Mouse (Mus musculus): ENCODE data around the gene Tgtp2. TPM values are rescaled to one million over a fixed set of nuclear protein-coding genes. Genes with fewer than 3 reads are reported as not detected.

The Tgtp2 gene
- polyA plus RNA-seq, 1 experiment = not detected

DNA sequence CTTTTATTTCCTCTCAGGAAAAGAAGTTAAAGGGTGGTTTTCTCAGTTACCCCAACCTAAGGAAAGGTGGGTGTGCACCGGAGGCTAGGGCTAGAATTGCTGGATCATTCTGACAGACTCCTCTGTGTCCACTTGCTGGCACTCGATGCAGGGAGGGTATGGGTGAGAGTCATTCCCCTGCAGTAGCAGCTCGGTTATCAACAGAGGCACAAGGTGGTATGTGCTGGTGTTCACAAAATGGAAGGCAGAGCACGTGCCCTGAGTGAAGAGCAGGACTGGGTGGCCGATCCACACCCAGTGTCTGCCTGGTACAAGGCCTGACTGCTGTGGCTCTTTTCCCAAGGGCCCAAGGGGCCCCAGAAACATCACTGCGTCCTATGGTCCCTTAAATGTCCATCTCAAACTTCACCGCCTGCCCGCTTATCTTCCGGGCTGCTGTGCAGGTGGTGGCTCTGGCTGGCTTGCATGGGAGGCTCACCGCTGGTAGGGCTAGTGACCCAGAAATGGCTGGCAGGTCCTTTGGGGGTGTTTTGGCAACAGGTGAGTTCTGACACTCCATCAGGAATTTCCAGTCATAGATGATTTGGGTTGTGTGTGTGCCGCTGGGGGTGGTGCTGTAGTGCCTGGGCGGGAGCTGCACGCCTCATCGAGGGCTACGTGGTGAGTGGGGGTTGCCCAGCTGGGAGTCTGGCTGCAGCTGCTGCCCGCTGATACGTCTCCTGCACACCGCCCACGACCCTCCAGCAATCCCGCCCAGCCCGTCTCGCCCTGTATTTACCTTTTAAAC, 24.0 kb upstream of the Tgtp2 start:
- no peaks in the 10 kb centered on the region for H3K9me3 ChIP-seq (replicated peaks; ENCODE audit: control insufficient read depth, insufficient read depth, low read length, poor library complexity, severe bottlenecking)
- TF ChIP-seq POLR2A (IDR thresholded peaks at IDR 0.05; ENCODE audit: insufficient read depth, low read length) = no peak
- no peak for TF ChIP-seq CTCF (IDR thresholded peaks at IDR 0.05; ENCODE audit: low read depth, low read length)
- TF ChIP-seq EP300 (IDR thresholded peaks at IDR 0.05; ENCODE audit: insufficient read depth, low read depth, low read length) = no peak
- no peaks in the 10 kb centered on the region for H3K27me3 ChIP-seq (ENCODE audit: control insufficient read depth, insufficient read depth, low read length, poor library complexity, severe bottlenecking)
- 0 out of 2 replicates have a peak overlapping the region, but pooled peaks have one; percentile 16 for H3K9ac ChIP-seq (ENCODE audit: low read depth, poor library complexity, severe bottlenecking)
- H3K4me1 ChIP-seq (ENCODE audit: control insufficient read depth, insufficient read depth, low read length) = no peaks in the 10 kb centered on the region
- H3K36me3 ChIP-seq (ENCODE audit: control insufficient read depth, insufficient read depth, low read length, poor library complexity, severe bottlenecking) = no peaks in the 10 kb centered on the region
- no peak overlapping the region for H3K27ac ChIP-seq (ENCODE audit: insufficient read depth, low read length)
- H3K4me3 ChIP-seq (ENCODE audit: low read depth, low read length) = peak overlapping the region; percentile 48

DNA sequence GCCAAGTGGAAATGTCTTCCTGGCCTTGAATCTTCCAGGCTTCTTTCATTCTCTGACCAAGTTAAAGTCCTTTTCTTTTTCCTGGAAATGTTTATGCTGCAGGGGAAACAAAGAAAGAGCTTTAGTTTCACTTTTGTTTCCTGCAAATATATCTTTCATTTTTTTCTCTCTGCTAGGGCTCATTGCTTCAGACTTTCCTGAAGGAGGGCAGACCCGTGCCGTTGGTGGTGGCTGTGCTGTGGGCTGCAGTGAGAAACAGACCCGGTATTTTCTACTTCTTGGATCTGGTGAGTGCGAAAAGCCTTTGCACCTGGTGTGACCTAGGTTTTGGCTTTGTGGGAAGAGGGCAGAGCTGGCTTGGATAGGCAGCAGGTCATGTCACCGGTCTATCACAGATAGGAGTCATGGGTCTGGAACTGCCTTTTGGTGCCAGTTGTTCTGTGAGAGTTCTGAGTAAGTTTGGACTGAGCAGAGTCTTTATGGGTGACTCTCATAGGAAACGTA, 22.9 kb upstream of the Tgtp2 start:
- Histone ChIP-seq H3K9me3 (replicated peaks; ENCODE audit: control insufficient read depth, insufficient read depth, low read length, poor library complexity, severe bottlenecking) (no peaks in the 10 kb centered on the region), H3K9ac (ENCODE audit: low read depth, poor library complexity, severe bottlenecking) (no peak overlapping the region), H3K4me1 (ENCODE audit: control insufficient read depth, insufficient read depth, low read length) (no peaks in the 10 kb centered on the region), H3K27me3 (ENCODE audit: control insufficient read depth, insufficient read depth, low read length, poor library complexity, severe bottlenecking) (no peaks in the 10 kb centered on the region), H3K27ac (ENCODE audit: insufficient read depth, low read length) (no peak overlapping the region), H3K4me3 (ENCODE audit: low read depth, low read length) (no peak overlapping the region), H3K36me3 (ENCODE audit: control insufficient read depth, insufficient read depth, low read length, poor library complexity, severe bottlenecking) (no peaks in the 10 kb centered on the region)
- TF ChIP-seq POLR2A (IDR thresholded peaks at IDR 0.05; ENCODE audit: insufficient read depth, low read length) (no peak), CTCF (IDR thresholded peaks at IDR 0.05; ENCODE audit: low read depth, low read length) (no peak), EP300 (IDR thresholded peaks at IDR 0.05; ENCODE audit: insufficient read depth, low read depth, low read length) (no peak)

DNA sequence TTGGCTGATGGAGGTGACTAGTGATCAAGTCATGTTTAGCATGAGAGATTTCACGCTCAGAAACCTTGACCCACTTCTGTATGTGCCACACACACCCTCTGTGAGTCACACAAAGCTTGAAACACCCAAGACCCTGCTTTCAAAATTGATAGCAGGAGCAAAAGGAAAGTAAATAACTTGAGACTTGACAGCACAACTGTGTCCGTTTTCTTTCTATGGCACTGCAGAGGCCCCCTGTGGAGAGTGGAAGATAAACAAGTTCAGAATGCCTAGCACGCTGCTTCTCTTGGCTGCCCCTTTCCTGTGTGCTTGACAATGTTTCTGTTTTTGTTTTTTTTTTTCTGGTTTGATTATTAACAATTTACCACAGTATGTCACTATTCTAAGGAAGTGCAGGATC, 20.9 kb upstream of the Tgtp2 start:
- H3K9ac ChIP-seq (ENCODE audit: low read depth, poor library complexity, severe bottlenecking) = no peak overlapping the region
- no peaks in the 10 kb centered on the region for H3K9me3 ChIP-seq (replicated peaks; ENCODE audit: control insufficient read depth, insufficient read depth, low read length, poor library complexity, severe bottlenecking)
- H3K27ac ChIP-seq (ENCODE audit: insufficient read depth, low read length) = no peak overlapping the region
- no peaks in the 10 kb centered on the region for H3K36me3 ChIP-seq (ENCODE audit: control insufficient read depth, insufficient read depth, low read length, poor library complexity, severe bottlenecking)
- no peak for TF ChIP-seq CTCF (IDR thresholded peaks at IDR 0.05; ENCODE audit: low read depth, low read length)
- H3K4me1 ChIP-seq (ENCODE audit: control insufficient read depth, insufficient read depth, low read length) = no peaks in the 10 kb centered on the region
- no peak overlapping the region for H3K4me3 ChIP-seq (ENCODE audit: low read depth, low read length)
- H3K27me3 ChIP-seq (ENCODE audit: control insufficient read depth, insufficient read depth, low read length, poor library complexity, severe bottlenecking) = no peaks in the 10 kb centered on the region

DNA sequence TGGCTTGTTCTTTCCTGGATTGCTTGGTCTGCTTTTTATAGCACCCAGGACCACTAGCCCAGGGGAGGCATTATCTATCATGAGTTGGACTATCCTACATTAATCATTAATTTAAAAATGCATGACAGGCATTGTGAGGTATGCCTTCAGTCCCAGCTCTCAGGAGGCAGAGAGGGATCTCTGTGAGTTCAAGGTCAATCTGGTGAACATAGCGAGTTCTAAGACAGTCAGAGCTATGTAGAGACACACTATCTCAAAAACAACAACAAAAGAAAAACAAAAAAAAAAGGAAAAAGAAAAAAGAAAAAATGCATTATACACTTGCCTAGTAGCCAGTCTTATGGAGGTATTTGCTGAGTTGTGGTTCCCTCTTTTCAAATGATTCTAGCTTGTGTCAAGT, 20.4 kb upstream of the Tgtp2 start:
- TF ChIP-seq POLR2A (IDR thresholded peaks at IDR 0.05; ENCODE audit: insufficient read depth, low read length) (no peak), CTCF (IDR thresholded peaks at IDR 0.05; ENCODE audit: low read depth, low read length) (no peak), EP300 (IDR thresholded peaks at IDR 0.05; ENCODE audit: insufficient read depth, low read depth, low read length) (no peak)
- no peak overlapping the region for H3K27ac ChIP-seq (ENCODE audit: insufficient read depth, low read length)
- H3K36me3 ChIP-seq (ENCODE audit: control insufficient read depth, insufficient read depth, low read length, poor library complexity, severe bottlenecking) = no peaks in the 10 kb centered on the region

DNA sequence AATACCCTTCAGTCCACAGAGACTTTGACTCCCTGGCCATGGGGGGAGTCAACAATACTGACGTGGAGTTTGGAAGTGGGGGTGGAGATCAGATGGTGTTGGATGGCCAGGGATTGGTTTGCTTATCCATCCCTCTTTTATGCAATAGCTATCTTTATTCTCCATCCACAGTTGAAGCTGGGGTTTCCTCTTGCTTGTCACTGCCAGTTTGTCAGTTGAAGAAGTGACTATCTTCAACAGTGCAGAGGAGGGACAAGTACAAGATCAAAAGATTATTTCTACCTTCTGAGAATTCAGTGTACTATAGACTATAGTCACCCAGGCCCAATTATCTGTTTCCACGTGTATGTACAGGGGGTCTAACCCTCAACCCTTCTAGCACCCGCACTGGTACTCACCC, 19.8 kb upstream of the Tgtp2 start:
- H3K36me3 ChIP-seq (ENCODE audit: control insufficient read depth, insufficient read depth, low read length, poor library complexity, severe bottlenecking) = no peaks in the 10 kb centered on the region
- no peak overlapping the region for H3K9ac ChIP-seq (ENCODE audit: low read depth, poor library complexity, severe bottlenecking)
- no peak overlapping the region for H3K4me3 ChIP-seq (ENCODE audit: low read depth, low read length)
- H3K4me1 ChIP-seq (ENCODE audit: control insufficient read depth, insufficient read depth, low read length) = no peaks in the 10 kb centered on the region
- TF ChIP-seq CTCF (IDR thresholded peaks at IDR 0.05; ENCODE audit: low read depth, low read length) (no peak), EP300 (IDR thresholded peaks at IDR 0.05; ENCODE audit: insufficient read depth, low read depth, low read length) (no peak), POLR2A (IDR thresholded peaks at IDR 0.05; ENCODE audit: insufficient read depth, low read length) (no peak)
- no peaks in the 10 kb centered on the region for H3K9me3 ChIP-seq (replicated peaks; ENCODE audit: control insufficient read depth, insufficient read depth, low read length, poor library complexity, severe bottlenecking)
- H3K27ac ChIP-seq (ENCODE audit: insufficient read depth, low read length) = no peak overlapping the region
- H3K27me3 ChIP-seq (ENCODE audit: control insufficient read depth, insufficient read depth, low read length, poor library complexity, severe bottlenecking) = no peaks in the 10 kb centered on the region

More for the DNA sequence above, 20.4 kb upstream of the Tgtp2 start:
- Histone ChIP-seq H3K4me3 (ENCODE audit: low read depth, low read length) (no peak overlapping the region), H3K9me3 (replicated peaks; ENCODE audit: control insufficient read depth, insufficient read depth, low read length, poor library complexity, severe bottlenecking) (no peaks in the 10 kb centered on the region), H3K4me1 (ENCODE audit: control insufficient read depth, insufficient read depth, low read length) (no peaks in the 10 kb centered on the region), H3K9ac (ENCODE audit: low read depth, poor library complexity, severe bottlenecking) (no peak overlapping the region), H3K27me3 (ENCODE audit: control insufficient read depth, insufficient read depth, low read length, poor library complexity, severe bottlenecking) (no peaks in the 10 kb centered on the region)

DNA sequence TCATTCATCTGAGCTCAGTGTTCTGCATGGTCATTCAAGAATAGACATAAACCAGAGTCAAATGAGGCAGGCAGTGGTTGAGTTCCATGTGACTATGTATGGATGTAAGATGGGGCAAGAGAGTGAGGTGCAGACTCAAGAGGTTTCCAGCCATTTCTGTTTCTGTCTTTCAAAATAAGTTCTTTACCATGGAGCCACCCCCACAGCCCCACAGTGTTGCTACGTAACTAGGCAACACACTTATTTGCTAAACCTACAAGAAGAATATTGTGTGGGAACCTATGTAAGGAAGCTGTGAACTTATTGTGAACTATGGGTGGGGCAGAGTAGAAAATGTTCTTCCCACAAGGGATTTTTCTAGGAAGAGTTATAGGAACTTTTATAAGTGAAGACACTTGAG, 19.1 kb upstream of the Tgtp2 start:
- H3K9ac ChIP-seq (ENCODE audit: low read depth, poor library complexity, severe bottlenecking) = no peak overlapping the region
- H3K9me3 ChIP-seq (replicated peaks; ENCODE audit: control insufficient read depth, insufficient read depth, low read length, poor library complexity, severe bottlenecking) = no peaks in the 10 kb centered on the region
- no peaks in the 10 kb centered on the region for H3K4me1 ChIP-seq (ENCODE audit: control insufficient read depth, insufficient read depth, low read length)
- H3K4me3 ChIP-seq (ENCODE audit: low read depth, low read length) = no peak overlapping the region
- TF ChIP-seq CTCF (IDR thresholded peaks at IDR 0.05; ENCODE audit: low read depth, low read length) = no peak
- TF ChIP-seq EP300 (IDR thresholded peaks at IDR 0.05; ENCODE audit: insufficient read depth, low read depth, low read length) = no peak
- no peak for TF ChIP-seq POLR2A (IDR thresholded peaks at IDR 0.05; ENCODE audit: insufficient read depth, low read length)
- H3K27ac ChIP-seq (ENCODE audit: insufficient read depth, low read length) = no peak overlapping the region
- H3K27me3 ChIP-seq (ENCODE audit: control insufficient read depth, insufficient read depth, low read length, poor library complexity, severe bottlenecking) = no peaks in the 10 kb centered on the region
- H3K36me3 ChIP-seq (ENCODE audit: control insufficient read depth, insufficient read depth, low read length, poor library complexity, severe bottlenecking) = no peaks in the 10 kb centered on the region
